Mouse (Mus musculus) midbrain, embryonic 11.5 days (tissue): ENCODE results near the gene Scarb2. TPM values are rescaled to one million over a fixed set of nuclear protein-coding genes. Genes with fewer than 3 reads are reported as not detected.

ENCODE experiments used
- ATAC-seq: fragments of 200-750 bp; cut with Nextera tagmentation; 2 replicates; pipeline ENCODE4 v1.8.0; 2017; ENCODE audit warnings: moderate TSS enrichment, moderate library complexity; ENCODE audit not compliant: low FRiP score
- DNase-seq: peaks from one replicate; pipeline ENCODE4 v3.0.0; 2015; ENCODE audit warnings: low spot score; ENCODE audit errors: missing footprints
- H3K27ac ChIP-seq: fragments of 300-500 bp; sonication (generic); 2 replicates; pipeline ENCODE4 v1.5.1; 2014; ENCODE audit warnings: low read depth, low read length
- H3K27me3 ChIP-seq: fragments of 300-500 bp; sonication (generic); 2 replicates; pipeline ENCODE4 v1.6.1; 2014; ENCODE audit warnings: mild to moderate bottlenecking, low read length, moderate library complexity, mixed read lengths; ENCODE audit not compliant: control insufficient read depth, insufficient read depth
- H3K36me3 ChIP-seq: fragments of 300-500 bp; sonication (generic); 2 replicates; pipeline ENCODE4 v1.6.1; 2014; ENCODE audit warnings: mild to moderate bottlenecking, low read length, moderate library complexity, mixed read lengths; ENCODE audit not compliant: control insufficient read depth, insufficient read depth
- H3K4me1 ChIP-seq: fragments of 300-500 bp; sonication (generic); 2 replicates; pipeline ENCODE4 v1.6.1; 2014; ENCODE audit warnings: low read length; ENCODE audit not compliant: control insufficient read depth, insufficient read depth
- H3K4me2 ChIP-seq: fragments of 300-500 bp; sonication (generic); 2 replicates; pipeline ENCODE4 v1.6.1; 2014; ENCODE audit warnings: mild to moderate bottlenecking, moderate library complexity
- H3K4me3 ChIP-seq: fragments of 300-500 bp; sonication (generic); 2 replicates; pipeline ENCODE4 v1.5.1; 2014; ENCODE audit warnings: low read depth, low read length
- H3K9ac ChIP-seq: fragments of 300-500 bp; sonication (generic); 2 replicates; pipeline ENCODE4 v1.6.1; 2014; ENCODE audit warnings: low read length
- H3K9me3 ChIP-seq: fragments of 300-500 bp; sonication (generic); 2 replicates; pipeline ENCODE4 v1.6.1; 2016; ENCODE audit warnings: low read length; ENCODE audit not compliant: control insufficient read depth
- WGBS: fragments of 180-500 bp; shearing (Covaris S2); extraction: QIAGEN DNeasy Blood & Tissue Kit; methylation state at CpG from one replicate; pipeline ENCODE4 v1.1.7; 2014; 5-methylcytosine and 5-hydroxymethylcytosine counted together
- polyA plus RNA-seq: library from polyadenylated mRNA; unstranded; fragments of >200 nt; fragmentation: Nextera tagmentation; extraction: Ambion mirVana; gene quantifications from 2 replicates; pipeline ENCODE4 v1.2.1, GENCODE M21; 2014

Scarb2 gene
- polyA plus RNA-seq, 1 experiment from 2014 or later: 11.2 TPM

DNA sequence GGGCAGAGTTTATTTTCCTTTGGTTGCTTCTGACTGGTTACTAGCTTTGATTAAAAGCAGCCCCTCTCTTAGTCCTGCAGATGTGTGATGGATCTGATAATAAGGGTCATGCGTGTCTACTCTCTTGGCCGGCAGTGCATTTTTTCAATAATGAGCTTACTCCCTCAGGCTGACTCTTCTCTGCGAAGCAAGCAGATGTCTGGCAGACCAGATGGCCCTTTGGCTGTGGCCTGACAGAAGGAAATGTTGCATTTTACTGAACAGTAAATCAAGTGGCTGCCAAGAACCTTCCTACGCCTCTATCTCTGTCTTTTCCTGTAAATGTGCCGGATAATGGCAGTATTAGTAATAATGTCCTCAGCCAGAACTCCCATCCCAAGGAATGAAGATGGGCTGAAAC, 8.0 kb downstream of the Scarb2 start:
- Histone ChIP-seq H3K27me3 (no peaks in the 10 kb centered on the region), H3K4me1 (no peaks in the 10 kb centered on the region), H3K27ac (peak overlapping the region; percentile 25), H3K4me2 (no peak overlapping the region), H3K9me3 (no peaks in the 10 kb centered on the region), H3K36me3 (no peaks in the 10 kb centered on the region), H3K4me3 (no peak overlapping the region), H3K9ac (no peak overlapping the region)
- WGBS: 79% methylated on average over 5 of the region's 5 CpGs
- ATAC-seq (peak; percentile 62), DNase-seq (no peak)

- DNase-seq (no peak), ATAC-seq (no peak)
- Histone ChIP-seq H3K27ac (no peak overlapping the region), H3K4me2 (no peak overlapping the region), H3K4me1 (no peaks in the 10 kb centered on the region), H3K4me3 (no peak overlapping the region), H3K9ac (no peak overlapping the region), H3K27me3 (no peaks in the 10 kb centered on the region), H3K36me3 (no peaks in the 10 kb centered on the region), H3K9me3 (no peaks in the 10 kb centered on the region)
- 84% methylated on average over 3 of the region's 3 CpGs for WGBS
Measured at GRCm38 (mm10) chr5:92498225-92498624, 8.4 kb downstream of the Scarb2 start.

- ATAC-seq: no peak
- 89% methylated on average over 7 of the region's 7 CpGs for WGBS
- H3K9me3 ChIP-seq: no peaks in the 10 kb centered on the region
Measured at GRCm38 (mm10) chr5:92495771-92496409, 10.7 kb downstream of the Scarb2 start.

GRCm38 (mm10) chr5:92495291-92495690, 11.3 kb downstream of the Scarb2 start:
- H3K4me2 ChIP-seq: no peak overlapping the region
- ATAC-seq (no peak), DNase-seq (no peak)
- no peak overlapping the region for H3K9ac ChIP-seq
- WGBS: 65% methylated on average over 4 of the region's 4 CpGs
- H3K27me3 ChIP-seq: no peaks in the 10 kb centered on the region
- H3K36me3 ChIP-seq: no peaks in the 10 kb centered on the region
- H3K4me1 ChIP-seq: no peaks in the 10 kb centered on the region
- H3K27ac ChIP-seq: no peak overlapping the region
- no peaks in the 10 kb centered on the region for H3K9me3 ChIP-seq
- no peak overlapping the region for H3K4me3 ChIP-seq

More at GRCm38 (mm10) chr5:92495771-92496409, 10.7 kb downstream of the Scarb2 start:
- H3K9ac ChIP-seq: no peak overlapping the region
- no peak overlapping the region for H3K27ac ChIP-seq
- no peak for DNase-seq
- no peaks in the 10 kb centered on the region for H3K36me3 ChIP-seq
- no peaks in the 10 kb centered on the region for H3K4me1 ChIP-seq
- H3K27me3 ChIP-seq: no peaks in the 10 kb centered on the region
- no peak overlapping the region for H3K4me3 ChIP-seq
- H3K4me2 ChIP-seq: no peak overlapping the region

GRCm38 (mm10) chr5:92493423-92493822, 13.2 kb downstream of the Scarb2 start:
- Histone ChIP-seq H3K27ac (no peak overlapping the region), H3K9ac (no peak overlapping the region), H3K4me3 (no peak overlapping the region), H3K36me3 (no peaks in the 10 kb centered on the region), H3K27me3 (no peaks in the 10 kb centered on the region), H3K9me3 (no peaks in the 10 kb centered on the region), H3K4me1 (no peaks in the 10 kb centered on the region), H3K4me2 (no peak overlapping the region)
- DNase-seq: no peak
- ATAC-seq: no peak
- WGBS: 78% methylated on average over 7 of the region's 7 CpGs

DNA sequence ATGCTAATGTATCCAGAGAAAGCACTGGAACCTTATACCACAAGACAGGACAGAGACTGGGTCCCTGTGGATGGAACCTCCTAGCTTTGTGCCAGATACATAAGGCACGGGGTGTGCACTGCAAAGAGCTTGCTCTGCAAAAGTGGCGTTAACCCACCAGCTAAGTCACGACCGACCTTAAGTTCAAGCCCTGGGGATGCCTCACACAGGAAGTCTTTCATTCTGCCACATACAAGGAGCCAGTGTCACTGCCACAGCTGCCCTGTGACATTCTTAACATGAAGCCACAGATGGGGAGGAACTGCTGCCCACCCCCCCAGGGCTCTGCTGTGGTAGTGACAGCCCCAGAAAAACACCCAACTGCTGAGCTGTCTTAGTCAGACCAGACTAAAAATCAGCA, 15.9 kb downstream of the Scarb2 start:
- no peak overlapping the region for H3K4me2 ChIP-seq
- ATAC-seq: no peak
- H3K27ac ChIP-seq: no peak overlapping the region
- H3K27me3 ChIP-seq: no peaks in the 10 kb centered on the region
- H3K36me3 ChIP-seq: no peaks in the 10 kb centered on the region
- 70% methylated on average over 4 of the region's 4 CpGs for WGBS
- H3K4me3 ChIP-seq: no peak overlapping the region
- H3K9ac ChIP-seq: no peak overlapping the region
- DNase-seq: no peak
- H3K4me1 ChIP-seq: no peaks in the 10 kb centered on the region
- H3K9me3 ChIP-seq: no peaks in the 10 kb centered on the region

GRCm38 (mm10) chr5:92490304-92490703, 16.3 kb downstream of the Scarb2 start:
- no peak for DNase-seq
- H3K27me3 ChIP-seq: no peaks in the 10 kb centered on the region
- H3K4me1 ChIP-seq: no peaks in the 10 kb centered on the region
- no peak overlapping the region for H3K4me3 ChIP-seq
- ATAC-seq: no peak
- 85% methylated on average over 3 of the region's 3 CpGs for WGBS
- no peak overlapping the region for H3K27ac ChIP-seq
- no peaks in the 10 kb centered on the region for H3K36me3 ChIP-seq
- H3K4me2 ChIP-seq: no peak overlapping the region
- H3K9me3 ChIP-seq: no peaks in the 10 kb centered on the region
- no peak overlapping the region for H3K9ac ChIP-seq

GRCm38 (mm10) chr5:92489503-92489902, 17.1 kb downstream of the Scarb2 start:
- DNase-seq (no peak), ATAC-seq (no peak)
- peaks cover 2% of the 10 kb centered on the region; the same call in 1 of the 2 replicates for H3K36me3 ChIP-seq
- H3K9ac ChIP-seq: no peak overlapping the region
- no peak overlapping the region for H3K4me2 ChIP-seq
- 90% methylated on average over 4 of the region's 4 CpGs for WGBS
- H3K4me1 ChIP-seq: no peaks in the 10 kb centered on the region
- no peaks in the 10 kb centered on the region for H3K27me3 ChIP-seq
- no peak overlapping the region for H3K4me3 ChIP-seq
- no peak overlapping the region for H3K27ac ChIP-seq
- no peaks in the 10 kb centered on the region for H3K9me3 ChIP-seq

- Histone ChIP-seq H3K4me1 (no peaks in the 10 kb centered on the region), H3K4me3 (no peak overlapping the region), H3K4me2 (no peak overlapping the region), H3K9ac (no peak overlapping the region), H3K27ac (no peak overlapping the region), H3K36me3 (peaks cover 5% of the 10 kb centered on the region), H3K27me3 (no peaks in the 10 kb centered on the region), H3K9me3 (no peaks in the 10 kb centered on the region)
- DNase-seq (no peak), ATAC-seq (no peak)
- 90% methylated on average over 7 of the region's 7 CpGs for WGBS
Measured at GRCm38 (mm10) chr5:92488961-92489360, 17.7 kb downstream of the Scarb2 start.
